Mouse (Mus musculus) heart, postnatal 0 days (tissue): ENCODE results near the gene C1rl. TPM values are rescaled to one million over a fixed set of nuclear protein-coding genes. Genes with fewer than 3 reads are reported as not detected.

ENCODE experiments used
- ATAC-seq: fragments of 200-750 bp; cut with Nextera tagmentation; 2 replicates; pipeline ENCODE4 v1.8.0; 2017; ENCODE audit warnings: low read depth, moderate number of reproducible peaks, moderate library complexity; ENCODE audit not compliant: insufficient read depth
- DNase-seq: peaks from one replicate; pipeline ENCODE4 v3.0.0-alpha.2; 2016; ENCODE audit warnings: low spot score
- H3K27ac ChIP-seq: fragments of 300-500 bp; sonication (generic); 2 replicates; pipeline ENCODE4 v1.5.1; 2014; ENCODE audit warnings: low read depth, mild to moderate bottlenecking
- H3K27me3 ChIP-seq: fragments of 300-500 bp; sonication (generic); 2 replicates; pipeline ENCODE4 v1.6.1; 2014; ENCODE audit warnings: low read length, mixed read lengths; ENCODE audit not compliant: control insufficient read depth, insufficient read depth
- H3K36me3 ChIP-seq: fragments of 300-500 bp; sonication (generic); replicated peaks from 2 replicates; pipeline ENCODE4 v1.6.1; 2014; ENCODE audit warnings: low read length, mixed read lengths; ENCODE audit not compliant: control insufficient read depth, insufficient read depth
- H3K4me1 ChIP-seq: fragments of 300-500 bp; sonication (generic); 2 replicates; pipeline ENCODE4 v1.6.1; 2014; ENCODE audit warnings: antibody characterized with exemption; ENCODE audit not compliant: control insufficient read depth, insufficient read depth
- H3K4me2 ChIP-seq: fragments of 300-500 bp; sonication (generic); 2 replicates; pipeline ENCODE4 v1.6.1; 2014; ENCODE audit warnings: low read depth, mild to moderate bottlenecking, low read length, moderate library complexity
- H3K4me3 ChIP-seq: fragments of 300-500 bp; sonication (generic); 2 replicates; pipeline ENCODE4 v1.5.1; 2014; ENCODE audit warnings: low read depth, low read length
- H3K9ac ChIP-seq: fragments of 300-500 bp; sonication (generic); replicated peaks from 2 replicates; pipeline ENCODE4 v1.6.1; 2014; ENCODE audit warnings: low read depth, low read length, mixed read lengths
- H3K9me3 ChIP-seq: fragments of 300-500 bp; sonication (generic); replicated peaks from 2 replicates; pipeline ENCODE4 v1.6.1; 2016; ENCODE audit warnings: low read length; ENCODE audit not compliant: control insufficient read depth
- CTCF ChIP-seq: IDR thresholded peaks from 2 replicates; pipeline ENCODE4 v1.5.1; 2016; ENCODE audit warnings: antibody characterized with exemption, control low read depth, low read depth
- EP300 ChIP-seq: IDR thresholded peaks from 2 replicates; pipeline ENCODE4 v1.6.1; 2016; ENCODE audit warnings: antibody characterized with exemption, low read depth
- WGBS: fragments of 180-500 bp; shearing (Covaris S2); extraction: QIAGEN DNeasy Blood & Tissue Kit; methylation state at CpG from one replicate; pipeline ENCODE4 v1.1.7; 2014; 5-methylcytosine and 5-hydroxymethylcytosine counted together
- polyA plus RNA-seq: library from polyadenylated mRNA; unstranded; fragments of >200 nt; fragmentation: Nextera tagmentation; extraction: Ambion mirVana; gene quantifications from 2 replicates; pipeline ENCODE4 v1.2.1, GENCODE M21; 2015
- total RNA-seq: library from RNA; depleted of rRNA; stranded (reverse); fragments of >200 nt; gene quantifications from 2 replicates; pipeline ENCODE4 v1.2.3, GENCODE M21; 2014; ENCODE audit warnings: low replicate concordance

The C1rl gene
- total and polyA plus RNA-seq, 2 experiments from 2014 or later = 0.46 to 0.48 TPM

DNA sequence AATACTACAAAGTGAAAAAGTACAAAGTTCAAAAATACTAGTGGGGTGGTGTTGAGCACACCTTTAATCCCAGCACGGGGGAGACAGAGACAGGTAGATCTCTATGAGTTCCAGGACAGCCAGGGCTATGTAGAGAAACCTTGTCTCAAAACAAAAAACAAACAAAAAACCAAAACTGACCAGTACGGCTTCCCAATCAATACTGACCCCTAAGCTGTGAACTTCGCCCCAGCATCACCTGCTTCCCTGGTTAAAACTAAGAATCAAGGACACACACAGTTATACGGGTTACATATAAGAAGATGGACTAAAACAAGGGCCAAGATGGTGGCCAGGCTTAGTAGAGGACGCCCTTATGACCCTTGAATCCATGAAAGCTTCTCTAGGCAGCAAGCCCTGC lies 36.7 kb upstream of the C1rl start:
- DNase-seq (no peak), ATAC-seq (no peak)
- Histone ChIP-seq H3K4me2 (no peak overlapping the region), H3K36me3 (no peaks in the 10 kb centered on the region), H3K27me3 (no peaks in the 10 kb centered on the region), H3K9ac (no peak overlapping the region), H3K4me3 (no peak overlapping the region), H3K4me1 (no peaks in the 10 kb centered on the region), H3K9me3 (no peaks in the 10 kb centered on the region), H3K27ac (no peak overlapping the region)
- TF ChIP-seq CTCF (no peak), EP300 (no peak)
- 85% methylated on average over 5 of the region's 5 CpGs for WGBS

DNA sequence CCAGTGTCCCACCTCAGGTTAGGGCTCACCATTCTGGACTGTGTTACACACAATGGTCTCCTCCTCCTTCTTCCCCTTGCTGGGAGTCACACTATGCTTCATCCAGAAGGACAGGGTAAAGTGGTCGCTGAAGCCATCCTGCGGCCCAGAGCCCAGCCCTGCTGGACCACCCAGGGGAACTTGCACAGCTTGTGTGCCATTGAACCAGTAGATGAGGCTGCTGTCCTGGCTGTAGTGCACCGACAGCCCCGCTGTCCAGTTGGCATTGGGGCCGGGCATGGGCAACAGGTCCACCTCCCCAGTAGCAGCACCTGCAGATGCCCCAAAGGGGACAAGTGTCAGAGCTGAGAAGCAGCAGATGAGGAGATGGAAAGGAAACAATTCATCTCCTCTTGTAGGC lies 35.1 kb upstream of the C1rl start:
- no peak overlapping the region for H3K4me2 ChIP-seq
- TF ChIP-seq EP300 = no peak
- no peak for TF ChIP-seq CTCF
- no peaks in the 10 kb centered on the region for H3K27me3 ChIP-seq

GRCm38 (mm10) chr6:124458505-124458904 lies 34.4 kb upstream of the C1rl start:
- no peaks in the 10 kb centered on the region for H3K27me3 ChIP-seq
- ATAC-seq = no peak
- H3K4me3 ChIP-seq = no peak overlapping the region
- TF ChIP-seq CTCF (no peak), EP300 (no peak)
- H3K4me2 ChIP-seq = no peak overlapping the region
- H3K27ac ChIP-seq = no peak overlapping the region
- no peak overlapping the region for H3K9ac ChIP-seq
- DNase-seq = no peak
- no peaks in the 10 kb centered on the region for H3K9me3 ChIP-seq
- H3K36me3 ChIP-seq = no peaks in the 10 kb centered on the region
- 79% methylated on average over 11 of the region's 11 CpGs for WGBS
- no peaks in the 10 kb centered on the region for H3K4me1 ChIP-seq

More for the DNA sequence above, 35.1 kb upstream of the C1rl start:
- 91% methylated on average over 5 of the region's 5 CpGs for WGBS
- no peak overlapping the region for H3K27ac ChIP-seq
- no peaks in the 10 kb centered on the region for H3K4me1 ChIP-seq
- DNase-seq (no peak), ATAC-seq (no peak)
- H3K9me3 ChIP-seq = no peaks in the 10 kb centered on the region
- no peaks in the 10 kb centered on the region for H3K36me3 ChIP-seq
- no peak overlapping the region for H3K9ac ChIP-seq
- no peak overlapping the region for H3K4me3 ChIP-seq

DNA sequence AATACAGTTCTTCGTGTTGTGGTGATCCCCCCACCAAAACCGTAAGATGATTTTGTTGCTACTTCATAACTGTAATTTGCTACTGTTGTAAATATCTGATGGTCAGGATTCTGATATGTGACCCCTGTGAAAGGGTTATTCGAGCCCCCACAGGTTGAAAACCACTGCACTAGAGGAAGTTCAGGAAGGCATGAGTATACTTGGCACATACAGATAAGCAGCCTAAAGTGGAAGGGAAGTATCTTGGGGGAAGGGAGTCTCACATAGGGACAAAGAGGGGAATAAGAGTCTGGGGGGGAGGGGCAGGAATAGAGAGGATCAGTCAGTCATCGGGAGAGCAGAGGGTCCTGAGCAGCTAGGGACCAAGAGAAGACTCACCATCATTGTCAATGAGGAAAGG lies 33.5 kb upstream of the C1rl start:
- TF ChIP-seq CTCF (no peak), EP300 (no peak)
- WGBS = 57% methylated on average over 4 of the region's 4 CpGs
- ATAC-seq (no peak), DNase-seq (no peak)
- Histone ChIP-seq H3K4me2 (no peak overlapping the region), H3K27ac (no peak overlapping the region), H3K27me3 (peaks cover 8% of the 10 kb centered on the region), H3K36me3 (no peaks in the 10 kb centered on the region), H3K9ac (no peak overlapping the region), H3K4me3 (no peak overlapping the region), H3K9me3 (no peaks in the 10 kb centered on the region), H3K4me1 (0 out of 2 replicates have a peak, but pooled peaks cover under 1% of the 10 kb centered on the region)

DNA sequence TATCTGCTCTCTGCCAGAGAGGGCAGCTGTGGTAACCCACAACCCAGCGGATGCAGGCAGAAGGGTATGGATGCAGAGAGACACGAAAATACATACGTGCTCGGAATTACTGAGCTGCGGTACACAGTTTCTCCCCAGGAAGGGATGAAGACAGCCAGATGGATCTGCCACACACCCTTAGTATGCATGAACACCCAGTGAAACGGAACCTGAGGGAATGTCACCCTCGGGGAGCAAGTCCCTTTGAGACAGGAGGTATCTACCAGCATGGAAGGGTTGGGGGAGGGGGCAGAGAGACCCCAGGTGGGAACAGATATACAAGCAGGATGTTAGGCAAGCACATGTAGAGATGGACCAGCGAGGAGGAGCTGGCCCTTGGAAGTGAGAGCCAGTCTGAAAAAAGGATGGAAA lies 29.0 kb upstream of the C1rl start:
- DNase-seq = no peak
- no peak overlapping the region for H3K9ac ChIP-seq
- no peaks in the 10 kb centered on the region for H3K9me3 ChIP-seq
- 20% methylated on average over 8 of the region's 8 CpGs for WGBS
- TF ChIP-seq CTCF = no peak
- TF ChIP-seq EP300 = no peak
- no peak overlapping the region for H3K27ac ChIP-seq
- H3K4me2 ChIP-seq = no peak overlapping the region
- ATAC-seq = no peak
- H3K4me3 ChIP-seq = no peak overlapping the region
- no peaks in the 10 kb centered on the region for H3K36me3 ChIP-seq
- H3K4me1 ChIP-seq = peaks cover 13% of the 10 kb centered on the region; the same call in 1 of the 2 replicates
- H3K27me3 ChIP-seq = peaks cover 13% of the 10 kb centered on the region
